Mouse (Mus musculus) forebrain, embryonic 13.5 days (tissue): Measurements from ENCODE around the gene Clcnkb. TPM values are rescaled to one million over a fixed set of nuclear protein-coding genes. Genes with fewer than 3 reads are reported as not detected.

Experiments
- ATAC-seq: fragments of 200-750 bp; cut with Nextera tagmentation; 2 replicates; pipeline ENCODE4 v1.8.0; 2017
- H3K27ac ChIP-seq: fragments of 300-500 bp; sonication (generic); 2 replicates; pipeline ENCODE4 v1.5.1; 2015; ENCODE audit warnings: inconsistent platforms, mild to moderate bottlenecking, moderate library complexity
- H3K27me3 ChIP-seq: fragments of 300-500 bp; sonication (generic); 2 replicates; pipeline ENCODE4 v1.6.1; 2015; ENCODE audit warnings: mild to moderate bottlenecking, inconsistent platforms
- H3K36me3 ChIP-seq: fragments of 300-500 bp; sonication (generic); 2 replicates; pipeline ENCODE4 v1.6.1; 2015; ENCODE audit warnings: mild to moderate bottlenecking, inconsistent platforms; ENCODE audit not compliant: poor library complexity, severe bottlenecking
- H3K4me1 ChIP-seq: fragments of 300-500 bp; sonication (generic); 2 replicates; pipeline ENCODE4 v1.6.1; 2015; ENCODE audit warnings: inconsistent platforms
- H3K4me2 ChIP-seq: fragments of 300-500 bp; sonication (generic); 2 replicates; pipeline ENCODE4 v1.6.1; 2015; ENCODE audit warnings: inconsistent platforms, mild to moderate bottlenecking, moderate library complexity
- H3K4me3 ChIP-seq: fragments of 300-500 bp; sonication (generic); 2 replicates; pipeline ENCODE4 v1.5.1; 2015; ENCODE audit warnings: mild to moderate bottlenecking, inconsistent platforms
- H3K9ac ChIP-seq: fragments of 300-500 bp; sonication (generic); 2 replicates; pipeline ENCODE4 v1.6.1; 2015; ENCODE audit warnings: mild to moderate bottlenecking, inconsistent platforms
- H3K9me3 ChIP-seq: fragments of 300-500 bp; sonication (generic); replicated peaks from 2 replicates; pipeline ENCODE4 v1.6.1; 2016; ENCODE audit warnings: inconsistent platforms
- WGBS: fragments of 180-500 bp; shearing (Covaris S2); methylation state at CpG from one replicate; pipeline ENCODE4 v1.1.7; 2015; 5-methylcytosine and 5-hydroxymethylcytosine counted together
- polyA plus RNA-seq: library from polyadenylated mRNA; unstranded; fragments of >200 nt; fragmentation: Nextera tagmentation; extraction: Ambion mirVana; gene quantifications from 2 replicates; pipeline ENCODE4 v1.2.1, GENCODE M21; 2015

Clcnkb gene
- polyA plus RNA-seq, 1 experiment from 2014 or later: not detected

DNA sequence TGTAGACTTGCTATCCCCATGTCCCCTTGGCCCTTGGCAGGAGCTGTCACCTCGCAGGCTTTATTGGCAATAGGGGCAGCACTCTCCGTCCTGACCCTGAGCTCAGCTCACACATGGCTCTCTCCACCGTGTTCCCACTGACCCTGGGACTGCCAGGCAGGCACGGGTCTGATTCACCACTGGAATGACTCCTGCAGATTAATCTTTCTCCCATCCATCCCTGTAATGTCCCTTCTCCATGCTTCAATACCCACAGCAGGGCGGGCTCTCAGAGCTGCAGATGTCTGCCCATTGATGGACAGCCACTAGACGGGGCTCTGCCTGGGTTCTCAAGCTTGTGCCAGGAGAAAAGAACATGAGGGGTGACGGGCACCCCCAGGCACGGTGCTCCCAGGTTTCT, 50.7 kb downstream of the Clcnkb start:
- Histone ChIP-seq H3K9ac (no peak overlapping the region), H3K9me3 (no peaks in the 10 kb centered on the region), H3K27ac (no peak overlapping the region), H3K4me3 (no peak overlapping the region), H3K36me3 (no peaks in the 10 kb centered on the region), H3K4me2 (no peak overlapping the region), H3K4me1 (peaks cover 14% of the 10 kb centered on the region), H3K27me3 (peaks cover 65% of the 10 kb centered on the region)
- WGBS: 52% methylated on average over 8 of the region's 8 CpGs
- no peak for ATAC-seq

DNA sequence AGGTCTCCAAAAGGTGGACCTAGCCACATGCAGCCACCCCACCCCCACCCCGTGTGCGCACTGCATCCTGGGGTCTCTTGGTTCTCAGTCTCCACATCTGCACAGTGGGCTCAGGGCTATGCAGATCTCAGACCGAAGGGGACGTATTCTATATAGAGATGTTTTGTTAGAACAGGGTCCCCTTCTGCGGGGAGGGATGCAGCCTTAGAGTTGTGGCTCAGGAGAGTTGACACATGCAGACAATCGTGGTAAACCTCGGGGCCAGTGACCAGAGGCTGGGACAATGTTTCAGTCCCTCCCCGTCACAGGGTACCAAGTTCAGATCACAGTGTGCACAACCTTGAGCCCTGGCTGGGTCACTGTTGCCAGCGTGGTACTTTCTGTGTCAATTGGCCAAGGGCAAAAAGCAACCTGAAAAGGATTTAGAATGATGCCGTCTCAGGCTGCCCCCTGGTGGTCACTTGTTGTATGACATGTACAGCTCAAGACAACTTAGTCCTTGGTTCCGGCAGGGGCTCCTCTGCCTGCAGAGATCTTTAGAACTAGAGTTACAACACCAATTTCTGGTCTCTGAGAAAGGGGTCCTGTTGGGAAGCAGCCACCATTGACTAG, 52.8 kb downstream of the Clcnkb start:
- Histone ChIP-seq H3K27me3 (peaks cover 47% of the 10 kb centered on the region), H3K4me2 (0 out of 2 replicates have a peak overlapping the region, but pooled peaks have one; percentile 17), H3K4me1 (peaks cover 14% of the 10 kb centered on the region), H3K36me3 (no peaks in the 10 kb centered on the region), H3K4me3 (no peak overlapping the region), H3K9ac (no peak overlapping the region), H3K9me3 (no peaks in the 10 kb centered on the region), H3K27ac (no peak overlapping the region)
- 27% methylated on average over 11 of the region's 11 CpGs for WGBS
- peak; percentile 44; the same call in 1 of the 2 replicates for ATAC-seq

DNA sequence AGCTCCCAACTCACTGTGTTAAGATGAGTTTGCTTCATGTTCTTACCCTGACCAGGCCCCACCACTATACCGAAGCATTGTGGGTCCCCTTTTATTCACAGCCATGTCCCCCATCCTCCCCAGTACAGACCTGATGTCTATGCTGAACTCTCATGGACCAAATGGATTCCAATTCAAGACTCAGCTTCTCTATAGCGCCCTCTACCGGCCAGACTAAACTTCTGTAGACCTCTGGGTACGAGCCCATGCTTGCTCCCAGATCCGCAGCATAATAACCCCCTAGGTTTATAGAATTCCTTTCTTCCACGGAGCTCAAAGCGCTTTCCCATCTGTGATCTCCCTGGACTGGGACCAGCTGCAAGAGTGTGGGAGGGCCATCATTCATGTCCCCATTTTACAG, 55.0 kb downstream of the Clcnkb start:
- H3K9me3 ChIP-seq: no peaks in the 10 kb centered on the region
- H3K4me2 ChIP-seq: no peak overlapping the region
- WGBS: 26% methylated on average over 7 of the region's 7 CpGs
- ATAC-seq: no peak
- H3K9ac ChIP-seq: no peak overlapping the region
- peaks cover 9% of the 10 kb centered on the region for H3K4me1 ChIP-seq
- peaks cover 26% of the 10 kb centered on the region for H3K27me3 ChIP-seq
- no peak overlapping the region for H3K27ac ChIP-seq
- H3K36me3 ChIP-seq: no peaks in the 10 kb centered on the region
- no peak overlapping the region for H3K4me3 ChIP-seq

DNA sequence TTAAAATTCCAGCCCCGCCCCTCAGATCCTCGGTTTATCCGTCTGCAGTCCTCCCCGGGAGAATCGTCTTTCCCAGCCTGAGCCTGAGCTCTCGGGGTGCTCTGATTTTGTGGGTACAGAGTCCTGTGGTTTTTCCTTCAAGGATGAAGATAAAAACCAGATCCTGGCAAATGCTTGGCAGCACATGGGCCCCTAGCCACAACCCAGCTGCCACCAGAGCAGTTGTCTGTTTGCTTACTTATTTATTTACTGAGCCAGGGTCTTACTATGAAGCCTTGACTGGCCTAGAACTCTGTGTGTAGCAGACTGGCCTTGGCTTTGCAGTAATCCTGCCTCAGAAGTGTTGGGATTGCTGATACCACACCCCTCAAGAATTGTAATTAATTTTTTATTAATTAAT, 56.6 kb downstream of the Clcnkb start:
- H3K27ac ChIP-seq: no peak overlapping the region
- no peaks in the 10 kb centered on the region for H3K9me3 ChIP-seq
- no peak overlapping the region for H3K4me3 ChIP-seq
- no peak overlapping the region for H3K4me2 ChIP-seq
- H3K27me3 ChIP-seq: peaks cover 10% of the 10 kb centered on the region; the same call in 1 of the 2 replicates
- no peak overlapping the region for H3K9ac ChIP-seq
- ATAC-seq: no peak
- whole genome bisulfite sequencing: 90% methylated on average over 6 of the region's 6 CpGs
- H3K36me3 ChIP-seq: no peaks in the 10 kb centered on the region
- H3K4me1 ChIP-seq: peaks cover 9% of the 10 kb centered on the region

DNA sequence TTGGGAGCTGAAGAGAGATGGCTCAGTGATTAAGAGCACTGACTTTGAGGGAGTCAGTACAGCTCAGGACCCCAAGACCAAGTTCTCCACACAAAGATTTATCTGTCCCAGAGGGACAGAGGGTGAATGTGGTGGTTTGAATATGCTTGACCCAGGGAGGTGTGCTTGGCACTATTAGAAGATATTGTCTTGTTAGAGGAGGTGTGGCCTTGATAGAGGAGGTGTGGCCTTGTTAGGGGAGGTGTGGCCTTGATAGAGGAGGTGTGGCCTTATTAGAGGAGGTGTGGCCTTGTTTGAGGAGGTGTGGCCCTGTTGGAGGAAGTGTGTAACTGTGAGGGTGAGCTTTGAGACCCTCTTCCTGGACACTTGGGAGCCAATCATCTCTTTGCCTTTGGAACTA, 58.0 kb downstream of the Clcnkb start:
- H3K27ac ChIP-seq: no peak overlapping the region
- no peaks in the 10 kb centered on the region for H3K9me3 ChIP-seq
- H3K4me2 ChIP-seq: no peak overlapping the region
- H3K27me3 ChIP-seq: peaks cover 5% of the 10 kb centered on the region; the same call in 1 of the 2 replicates
- no peak for ATAC-seq
- H3K4me3 ChIP-seq: no peak overlapping the region
- H3K4me1 ChIP-seq: peaks cover 9% of the 10 kb centered on the region
- H3K9ac ChIP-seq: no peak overlapping the region
- H3K36me3 ChIP-seq: no peaks in the 10 kb centered on the region

Other genes with a start within 250 kb of the Clcnkb start
- gene Rsg1, start 202.1 kb downstream of the Clcnkb start, polyA plus RNA-seq: 6.1 and 7.1 TPM in 2 replicates
- gene Arhgef19, start 176.5 kb downstream of the Clcnkb start, polyA plus RNA-seq: 0.96 and 1.2 TPM in 2 replicates
- 1.0 and 1.3 TPM in 2 replicates for gene Epha2, start 114.8 kb downstream of the Clcnkb start, polyA plus RNA-seq
- 3.3 and 3.8 TPM in 2 replicates for gene Fam131c, start 47.8 kb downstream of the Clcnkb start, polyA plus RNA-seq
- 0.10 TPM in 1 of 2 replicates, not detected in the other for gene Clcnka, start 17.3 kb downstream of the Clcnkb start, polyA plus RNA-seq
- gene Hspb7, start 4.8 kb upstream of the Clcnkb start, polyA plus RNA-seq: not detected in 2 replicates
- gene Srarp, start 20.1 kb upstream of the Clcnkb start, polyA plus RNA-seq: not detected in 2 replicates
- gene Zbtb17, start 28.6 kb upstream of the Clcnkb start, polyA plus RNA-seq: 60.9 and 63.7 TPM in 2 replicates
- gene Spen, start 122.6 kb upstream of the Clcnkb start, polyA plus RNA-seq: 16.7 and 17.1 TPM in 2 replicates
- gene Fblim1, start 190.1 kb upstream of the Clcnkb start, polyA plus RNA-seq: 11.1 and 13.9 TPM in 2 replicates
- 0.17 TPM in 1 of 2 replicates, not detected in the other for gene Tmem82, start 202.6 kb upstream of the Clcnkb start, polyA plus RNA-seq
- gene Slc25a34, start 207.8 kb upstream of the Clcnkb start, polyA plus RNA-seq: 0.08 and 0.13 TPM in 2 replicates
- gene Plekhm2, start 248.9 kb upstream of the Clcnkb start, polyA plus RNA-seq: 6.1 and 7.2 TPM in 2 replicates